Mouse (Mus musculus): ENCODE results near the gene Fbl. TPM values are rescaled to one million over a fixed set of nuclear protein-coding genes. Genes with fewer than 3 reads are reported as not detected.

The Fbl gene
- polyA plus RNA-seq, 1 experiment, result 49.5 TPM

GRCm38 (mm10) chr7:28179741-28180377 is 10.3 kb downstream of the Fbl start:
- peak; percentile 89 to 91 for DNase-seq (ENCODE audit: low read depth in 1 of 2, low spot score in 2 of 2)
- Histone ChIP-seq H3K4me1 (ENCODE audit: control insufficient read depth, insufficient read depth, insufficient read length) (peaks cover 4% of the 10 kb centered on the region), H3K27me3 (ENCODE audit: control insufficient read depth, insufficient read depth, low read length) (no peaks in the 10 kb centered on the region), H3K36me3 (ENCODE audit: control insufficient read depth, insufficient read depth, low read length) (peaks cover 28% of the 10 kb centered on the region), H3K4me3 (ENCODE audit: extremely low read depth, insufficient read depth, insufficient read length) (peak overlapping the region; percentile 86), H3K27ac (ENCODE audit: insufficient read depth, low read length) (peak overlapping the region; percentile 49)
- TF ChIP-seq POLR2A (IDR thresholded peaks at IDR 0.05; ENCODE audit: low read depth, low read length) (no peak), CTCF (IDR thresholded peaks at IDR 0.05; ENCODE audit: extremely low read depth, insufficient read depth, insufficient read length, insufficient replicate concordance) (no peak)
- 2% methylated on average over 34 of the region's 56 CpGs for WGBS

- Histone ChIP-seq H3K4me1 (ENCODE audit: control insufficient read depth, insufficient read depth, insufficient read length) (peaks cover 4% of the 10 kb centered on the region), H3K27me3 (ENCODE audit: control insufficient read depth, insufficient read depth, low read length) (no peaks in the 10 kb centered on the region), H3K4me3 (ENCODE audit: extremely low read depth, insufficient read depth, insufficient read length) (no peak overlapping the region), H3K36me3 (ENCODE audit: control insufficient read depth, insufficient read depth, low read length) (peaks cover 36% of the 10 kb centered on the region), H3K27ac (ENCODE audit: insufficient read depth, low read length) (no peak overlapping the region)
- DNase-seq (ENCODE audit: low read depth in 1 of 2, low spot score in 2 of 2), result no peak
- no peak for TF ChIP-seq CTCF (IDR thresholded peaks at IDR 0.05; ENCODE audit: extremely low read depth, insufficient read depth, insufficient read length, insufficient replicate concordance)
- TF ChIP-seq POLR2A (IDR thresholded peaks at IDR 0.05; ENCODE audit: low read depth, low read length), result no peak
- WGBS, result 82% methylated on average over 5 of the region's 5 CpGs
These were observed 11.4 kb downstream of the Fbl start for GRCm38 (mm10) chr7:28180890-28181289.

- peaks cover 41% of the 10 kb centered on the region for H3K36me3 ChIP-seq (ENCODE audit: control insufficient read depth, insufficient read depth, low read length)
- no peaks in the 10 kb centered on the region for H3K27me3 ChIP-seq (ENCODE audit: control insufficient read depth, insufficient read depth, low read length)
- no peak overlapping the region for H3K27ac ChIP-seq (ENCODE audit: insufficient read depth, low read length)
These were observed 11.9 kb downstream of the Fbl start for GRCm38 (mm10) chr7:28181376-28181775.

GRCm38 (mm10) chr7:28182320-28182719 is 12.8 kb downstream of the Fbl start:
- WGBS, result 95% methylated on average over 22 of the region's 22 CpGs
- no peaks in the 10 kb centered on the region for H3K27me3 ChIP-seq (ENCODE audit: control insufficient read depth, insufficient read depth, low read length)
- DNase-seq (ENCODE audit: low read depth in 1 of 2, low spot score in 2 of 2), result no peak
- peaks cover 42% of the 10 kb centered on the region for H3K36me3 ChIP-seq (ENCODE audit: control insufficient read depth, insufficient read depth, low read length)
- TF ChIP-seq POLR2A (IDR thresholded peaks at IDR 0.05; ENCODE audit: low read depth, low read length), result no peak
- TF ChIP-seq CTCF (IDR thresholded peaks at IDR 0.05; ENCODE audit: extremely low read depth, insufficient read depth, insufficient read length, insufficient replicate concordance), result no peak
- H3K4me3 ChIP-seq (ENCODE audit: extremely low read depth, insufficient read depth, insufficient read length), result no peak overlapping the region
- H3K27ac ChIP-seq (ENCODE audit: insufficient read depth, low read length), result no peak overlapping the region
- peaks cover 4% of the 10 kb centered on the region for H3K4me1 ChIP-seq (ENCODE audit: control insufficient read depth, insufficient read depth, insufficient read length)

More at GRCm38 (mm10) chr7:28181376-28181775, 11.9 kb downstream of the Fbl start:
- TF ChIP-seq POLR2A (IDR thresholded peaks at IDR 0.05; ENCODE audit: low read depth, low read length), result no peak
- TF ChIP-seq CTCF (IDR thresholded peaks at IDR 0.05; ENCODE audit: extremely low read depth, insufficient read depth, insufficient read length, insufficient replicate concordance), result no peak
- peaks cover 4% of the 10 kb centered on the region for H3K4me1 ChIP-seq (ENCODE audit: control insufficient read depth, insufficient read depth, insufficient read length)
- no peak overlapping the region for H3K4me3 ChIP-seq (ENCODE audit: extremely low read depth, insufficient read depth, insufficient read length)
- WGBS, result 96% methylated on average over 12 of the region's 12 CpGs
- DNase-seq (ENCODE audit: low read depth in 1 of 2, low spot score in 2 of 2), result no peak

- 96% methylated on average over 14 of the region's 14 CpGs for WGBS
- H3K4me3 ChIP-seq (ENCODE audit: extremely low read depth, insufficient read depth, insufficient read length), result no peak overlapping the region
- TF ChIP-seq POLR2A (IDR thresholded peaks at IDR 0.05; ENCODE audit: low read depth, low read length) (no peak), CTCF (IDR thresholded peaks at IDR 0.05; ENCODE audit: extremely low read depth, insufficient read depth, insufficient read length, insufficient replicate concordance) (no peak)
- no peak for DNase-seq (ENCODE audit: low read depth in 1 of 2, low spot score in 2 of 2)
- H3K27ac ChIP-seq (ENCODE audit: insufficient read depth, low read length), result no peak overlapping the region
- H3K36me3 ChIP-seq (ENCODE audit: control insufficient read depth, insufficient read depth, low read length), result peaks cover 46% of the 10 kb centered on the region
- H3K27me3 ChIP-seq (ENCODE audit: control insufficient read depth, insufficient read depth, low read length), result no peaks in the 10 kb centered on the region
- H3K4me1 ChIP-seq (ENCODE audit: control insufficient read depth, insufficient read depth, insufficient read length), result no peaks in the 10 kb centered on the region
These were observed 16.4 kb downstream of the Fbl start for GRCm38 (mm10) chr7:28185884-28186283.

GRCm38 (mm10) chr7:28186631-28187030 is 17.1 kb downstream of the Fbl start:
- H3K4me3 ChIP-seq (ENCODE audit: extremely low read depth, insufficient read depth, insufficient read length), result no peak overlapping the region
- H3K27ac ChIP-seq (ENCODE audit: insufficient read depth, low read length), result no peak overlapping the region
- DNase-seq (ENCODE audit: low read depth in 1 of 2, low spot score in 2 of 2), result no peak
- TF ChIP-seq CTCF (IDR thresholded peaks at IDR 0.05; ENCODE audit: extremely low read depth, insufficient read depth, insufficient read length, insufficient replicate concordance), result no peak
- no peak for TF ChIP-seq POLR2A (IDR thresholded peaks at IDR 0.05; ENCODE audit: low read depth, low read length)
- peaks cover 45% of the 10 kb centered on the region for H3K36me3 ChIP-seq (ENCODE audit: control insufficient read depth, insufficient read depth, low read length)
- WGBS, result 95% methylated on average over 8 of the region's 8 CpGs
- no peaks in the 10 kb centered on the region for H3K27me3 ChIP-seq (ENCODE audit: control insufficient read depth, insufficient read depth, low read length)
- no peaks in the 10 kb centered on the region for H3K4me1 ChIP-seq (ENCODE audit: control insufficient read depth, insufficient read depth, insufficient read length)

GRCm38 (mm10) chr7:28191489-28191888 is 22.0 kb downstream of the Fbl start:
- peaks cover 9% of the 10 kb centered on the region for H3K36me3 ChIP-seq (ENCODE audit: control insufficient read depth, insufficient read depth, low read length)
- TF ChIP-seq POLR2A (IDR thresholded peaks at IDR 0.05; ENCODE audit: low read depth, low read length), result no peak
- no peak for TF ChIP-seq CTCF (IDR thresholded peaks at IDR 0.05; ENCODE audit: extremely low read depth, insufficient read depth, insufficient read length, insufficient replicate concordance)
- 93% methylated on average over 3 of the region's 3 CpGs for WGBS
- H3K27me3 ChIP-seq (ENCODE audit: control insufficient read depth, insufficient read depth, low read length), result no peaks in the 10 kb centered on the region
- no peak overlapping the region for H3K27ac ChIP-seq (ENCODE audit: insufficient read depth, low read length)
- no peaks in the 10 kb centered on the region for H3K4me1 ChIP-seq (ENCODE audit: control insufficient read depth, insufficient read depth, insufficient read length)
- DNase-seq (ENCODE audit: low read depth in 1 of 2, low spot score in 2 of 2), result no peak
- H3K4me3 ChIP-seq (ENCODE audit: extremely low read depth, insufficient read depth, insufficient read length), result no peak overlapping the region
